In the genomic region with DNA sequence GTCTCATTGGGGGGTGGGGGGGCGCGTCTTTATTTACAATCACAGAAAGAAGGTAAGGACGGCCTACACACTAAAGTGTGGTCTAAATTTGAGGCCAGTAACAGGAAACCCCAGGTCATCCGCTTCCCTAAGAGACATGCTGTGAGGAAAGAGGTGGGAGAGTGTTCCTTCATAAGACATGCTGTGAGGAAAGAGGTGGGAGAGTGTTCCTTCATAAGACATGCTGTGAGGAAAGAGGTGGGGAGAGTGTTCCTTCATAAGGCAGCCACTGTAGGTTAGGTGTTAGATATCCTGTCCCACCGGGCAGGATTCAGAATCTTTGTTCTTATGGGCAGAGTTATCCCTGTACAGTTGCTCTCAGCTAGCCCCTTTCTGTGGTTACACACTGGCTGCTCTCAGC, we compare ENCODE assay signal across 17 mouse cellular contexts. TPM values are rescaled to one million over a fixed set of nuclear protein-coding genes. Genes with fewer than 3 reads are reported as not detected.
"Had no signal": no experiment of that assay in that cellular context is flagged by ENCODE, and none has a peak within 500 bp of the region (broad histone marks: within the 10 kb centered on the region; RNA-seq: fewer than 3 reads in every experiment).

No protein-coding gene starts in this region.

- H3K9me3 ChIP-seq: neural tube, embryonic 12.5 days; neural tube, embryonic 13.5 days; neural tube, embryonic 15.5 days; stomach, embryonic 15.5 days had no signal

- H3K4me1 ChIP-seq: neural tube, embryonic 12.5 days; neural tube, embryonic 15.5 days; stomach, embryonic 15.5 days had no signal

- H3K36me3 ChIP-seq: neural tube, embryonic 12.5 days; neural tube, embryonic 13.5 days; neural tube, embryonic 15.5 days; stomach, embryonic 15.5 days had no signal

- H3K4me2 ChIP-seq: neural tube, embryonic 12.5 days; neural tube, embryonic 13.5 days; neural tube, embryonic 15.5 days; stomach, embryonic 15.5 days had no signal

- H3K9ac ChIP-seq: neural tube, embryonic 12.5 days; neural tube, embryonic 13.5 days; neural tube, embryonic 15.5 days; stomach, embryonic 15.5 days had no signal

- DNase-seq: retina, postnatal 1 day; right cerebral cortex, adult 18-20 months; right cerebral cortex, postnatal 14 days; right cerebral cortex, postnatal 25 days; right cerebral cortex, postnatal 4 days; spleen, adult 18-20 months; thymus, adult 18-20 months; thymus, adult 2 months; thymus, postnatal 14 days; thymus, postnatal 25 days; thymus, postnatal 36 days had no signal

- H3K4me3 ChIP-seq: neural tube, embryonic 12.5 days; neural tube, embryonic 13.5 days; neural tube, embryonic 15.5 days; stomach, embryonic 15.5 days had no signal

- H3K27me3 ChIP-seq: neural tube, embryonic 12.5 days; neural tube, embryonic 13.5 days; neural tube, embryonic 15.5 days; stomach, embryonic 15.5 days had no signal

- H3K27ac ChIP-seq: neural tube, embryonic 12.5 days; neural tube, embryonic 13.5 days; neural tube, embryonic 15.5 days; stomach, embryonic 15.5 days; stomach, postnatal 0 days had no signal

RNA-seq across cellular contexts. Expression of a gene that starts 54.8 kb away (rescaled TPM):
- total RNA-seq: neutrophil, adult 5-6 weeks had no signal
